ENCODE assay signal across 21 mouse cellular contexts in genomic region chr15:10540271-10541088, GRCm38 (mm10). TPM values are rescaled to one million over a fixed set of nuclear protein-coding genes. Genes with fewer than 3 reads are reported as not detected.
A peak's percentile ranks its signal among the peaks of the same experiment; 100 is the strongest.
DNase-seq lines count a peak whose midpoint lies in the region; ATAC-seq and TF ChIP-seq lines count a peak whose summit lies in the region.
"Had no signal": no experiment of that assay in that cellular context is flagged by ENCODE, and none has a peak within 500 bp of the region (broad histone marks: within the 10 kb centered on the region; RNA-seq: fewer than 3 reads in every experiment).

No protein-coding gene starts in this region.

- H3K4me3 ChIP-seq in kidney, adult 2 months (ENCODE audit: insufficient read depth, low read depth, low read length) = no peak overlapping the region
- no peak overlapping the region for H3K4me3 ChIP-seq in kidney, embryonic 14.5 days (ENCODE audit: low read length)
- H3K4me3 ChIP-seq in embryonic facial prominence, embryonic 11.5 days (ENCODE audit: low read depth, low read length) = no peak overlapping the region
- no peak overlapping the region for H3K4me3 ChIP-seq in limb, embryonic 14.5 days (replicated peaks; ENCODE audit: low read length)
- H3K4me3 ChIP-seq: heart, embryonic 12.5 days; liver, embryonic 13.5 days; megakaryocyte, embryonic 14.5 days had no signal

- H3K4me2 ChIP-seq in kidney, embryonic 14.5 days (replicated peaks; ENCODE audit: low read depth, low read length) = no peak overlapping the region
- no peak overlapping the region for H3K4me2 ChIP-seq in embryonic facial prominence, embryonic 11.5 days (ENCODE audit: low read depth, low read length)
- H3K4me2 ChIP-seq in limb, embryonic 14.5 days (replicated peaks; ENCODE audit: low read depth, low read length, severe bottlenecking) = no peak overlapping the region
- H3K4me2 ChIP-seq: heart, embryonic 12.5 days; liver, embryonic 13.5 days had no signal

- no peaks in the 10 kb centered on the region for H3K27me3 ChIP-seq in kidney, adult 2 months (replicated peaks; ENCODE audit: control insufficient read depth, insufficient read depth, low read length)
- no peaks in the 10 kb centered on the region for H3K27me3 ChIP-seq in kidney, embryonic 14.5 days (ENCODE audit: control insufficient read depth, insufficient read depth, low read length)
- no peaks in the 10 kb centered on the region for H3K27me3 ChIP-seq in embryonic facial prominence, embryonic 11.5 days (ENCODE audit: control insufficient read depth, insufficient read depth, low read length)
- no peaks in the 10 kb centered on the region for H3K27me3 ChIP-seq in limb, embryonic 14.5 days (ENCODE audit: control insufficient read depth, insufficient read depth, low read length)
- H3K27me3 ChIP-seq: heart, embryonic 12.5 days; liver, embryonic 13.5 days; megakaryocyte, embryonic 14.5 days had no signal

- no peak overlapping the region for H3K9ac ChIP-seq in kidney, embryonic 14.5 days (ENCODE audit: low read depth, low read length)
- H3K9ac ChIP-seq in embryonic facial prominence, embryonic 11.5 days (replicated peaks; ENCODE audit: low read length) = no peak overlapping the region
- H3K9ac ChIP-seq in limb, embryonic 14.5 days (ENCODE audit: low read depth, low read length, severe bottlenecking) = no peak overlapping the region
- H3K9ac ChIP-seq: forebrain, postnatal 0 days; heart, embryonic 12.5 days; liver, embryonic 13.5 days had no signal

- no peaks in the 10 kb centered on the region for H3K36me3 ChIP-seq in kidney, adult 2 months (ENCODE audit: control insufficient read depth, insufficient read depth, low read length)
- no peaks in the 10 kb centered on the region for H3K36me3 ChIP-seq in kidney, embryonic 14.5 days (ENCODE audit: control insufficient read depth, insufficient read depth, low read length)
- H3K36me3 ChIP-seq in embryonic facial prominence, embryonic 11.5 days (replicated peaks; ENCODE audit: control insufficient read depth, insufficient read depth, low read depth, low read length) = no peaks in the 10 kb centered on the region
- no peaks in the 10 kb centered on the region for H3K36me3 ChIP-seq in limb, embryonic 14.5 days (ENCODE audit: control insufficient read depth, insufficient read depth, low read length)
- H3K36me3 ChIP-seq: heart, embryonic 12.5 days; liver, embryonic 13.5 days had no signal

- WGBS in kidney, adult 2 months = 60% methylated on average over 16 of the region's 16 CpGs
- whole genome bisulfite sequencing in kidney, embryonic 14.5 days = 62% methylated on average over 16 of the region's 16 CpGs
- WGBS in embryonic facial prominence, embryonic 11.5 days = 50% methylated on average over 16 of the region's 16 CpGs
- WGBS in limb, embryonic 14.5 days = 18% methylated on average over 16 of the region's 16 CpGs

- no peak for TF ChIP-seq CTCF in kidney, adult 2 months (conservative IDR thresholded peaks at IDR 0.05; ENCODE audit: insufficient read depth, insufficient read length, low read depth, low read length)

- no peak for TF ChIP-seq POLR2A in kidney, adult 2 months (IDR thresholded peaks at IDR 0.05; ENCODE audit: low read depth, low read length)
- no peak for TF ChIP-seq POLR2A in limb, embryonic 14.5 days (IDR thresholded peaks at IDR 0.05; ENCODE audit: borderline replicate concordance, extremely low read depth, insufficient read depth, insufficient read length)

- H3K4me1 ChIP-seq in kidney, adult 2 months (ENCODE audit: control insufficient read depth, insufficient read depth, low read length) = no peaks in the 10 kb centered on the region
- H3K4me1 ChIP-seq in kidney, embryonic 14.5 days (ENCODE audit: control insufficient read depth, insufficient read depth, low read length) = no peaks in the 10 kb centered on the region
- no peaks in the 10 kb centered on the region for H3K4me1 ChIP-seq in embryonic facial prominence, embryonic 11.5 days (ENCODE audit: control insufficient read depth, insufficient read depth, low read length)
- peaks cover 20% of the 10 kb centered on the region for H3K4me1 ChIP-seq in limb, embryonic 14.5 days (ENCODE audit: control insufficient read depth, insufficient read depth, low read length)
- H3K4me1 ChIP-seq: heart, embryonic 12.5 days; liver, embryonic 13.5 days; megakaryocyte, embryonic 14.5 days had no signal

- no peak for ATAC-seq in kidney, embryonic 14.5 days (ENCODE audit: low FRiP score, low TSS enrichment)
- ATAC-seq in embryonic facial prominence, embryonic 11.5 days (replicated peaks; ENCODE audit: insufficient number of reproducible peaks, low FRiP score, low TSS enrichment, low read depth) = peak; percentile 59; the same call in 1 of the 2 replicates
- ATAC-seq in limb, embryonic 14.5 days (ENCODE audit: low FRiP score, low read depth) = peak; percentile 89
- ATAC-seq in erythroblast, adult 5-6 weeks (replicated peaks; ENCODE audit: low FRiP score, poor library complexity, severe bottlenecking) = no peak
- ATAC-seq: forebrain, postnatal 0 days; lung, postnatal 0 days had no signal

- no peak overlapping the region for H3K27ac ChIP-seq in kidney, adult 2 months (ENCODE audit: insufficient read depth, low read depth, low read length)
- H3K27ac ChIP-seq in kidney, embryonic 14.5 days (ENCODE audit: low read depth, low read length) = no peak overlapping the region
- H3K27ac ChIP-seq in embryonic facial prominence, embryonic 11.5 days (replicated peaks; ENCODE audit: low read depth, low read length) = 0 out of 2 replicates have a peak overlapping the region, but pooled peaks have one; percentile 62
- peak overlapping the region; percentile 76 for H3K27ac ChIP-seq in limb, embryonic 14.5 days (replicated peaks; ENCODE audit: low read depth, low read length)
- H3K27ac ChIP-seq: liver, embryonic 13.5 days had no signal

- no peaks in the 10 kb centered on the region for H3K9me3 ChIP-seq in kidney, embryonic 14.5 days (ENCODE audit: control insufficient read depth, low read length)
- H3K9me3 ChIP-seq in embryonic facial prominence, embryonic 11.5 days (replicated peaks; ENCODE audit: control insufficient read depth, low read length) = no peaks in the 10 kb centered on the region
- H3K9me3 ChIP-seq in limb, embryonic 14.5 days (ENCODE audit: control insufficient read depth, low read length) = no peaks in the 10 kb centered on the region
- H3K9me3 ChIP-seq: heart, embryonic 12.5 days; liver, embryonic 13.5 days; megakaryocyte, embryonic 14.5 days had no signal

- DNase-seq in kidney, adult 2 months = peak; percentile 53
- peak; percentile 54 for DNase-seq in embryonic facial prominence, embryonic 11.5 days (ENCODE audit: low spot score)
- DNase-seq in hindlimb bud, embryonic 11.5 days (ENCODE audit: extremely low spot score, low read depth, low spot score) = peak; percentile 68
- peak; percentile 77 for DNase-seq in limb, embryonic 14.5 days (ENCODE audit: low spot score)
- no peak for DNase-seq in testis, postnatal 14 days (ENCODE audit: low spot score)
- DNase-seq: adrenal gland, postnatal 10 days; cerebellum, adult 8-10 months; forebrain, postnatal 0 days; gastrocnemius, postnatal 36 days; heart, postnatal 36 days; liver, embryonic 13.5 days; thymus, adult 18-20 months had no signal

RNA-seq across cellular contexts. Expression of gene Ttc23l, which starts 18.0 kb away (rescaled TPM):
- polyA plus RNA-seq in kidney, adult 2 months (2012; rRNA removed) = 0.14 TPM in 1 of 2 replicates, not detected in the other
- polyA plus RNA-seq in kidney, embryonic 14.5 days (2014; fragmentation: Nextera tagmentation; extraction: Ambion mirVana) = not detected in 2 replicates
- polyA plus RNA-seq in embryonic facial prominence, embryonic 11.5 days (2014; fragmentation: Nextera tagmentation; extraction: Ambion mirVana) = not detected in 2 replicates
- not detected in 2 replicates for polyA plus RNA-seq in limb, embryonic 14.5 days (2012; rRNA removed)
- not detected in 2 replicates for polyA plus RNA-seq in limb, embryonic 14.5 days (2014; fragmentation: Nextera tagmentation; extraction: Ambion mirVana)
- not detected in 2 replicates for total RNA-seq in erythroblast, adult 5-6 weeks (2015; ENCODE audit: low replicate concordance)
- total RNA-seq in erythroblast, adult 5-6 weeks (2017; ENCODE audit: low replicate concordance) = not detected in 2 replicates
- total RNA-seq: adrenal gland, postnatal 10 days; ES-E14; forebrain, postnatal 0 days; gastrocnemius, postnatal 36 days; heart, postnatal 36 days; left cerebral cortex, adult 8-10 months; midbrain, postnatal 0 days had no signal
- polyA plus RNA-seq: forebrain, postnatal 0 days; heart, embryonic 12.5 days; liver, embryonic 13.5 days; lung, postnatal 0 days; midbrain, postnatal 0 days; neural tube, embryonic 11.5 days had no signal

RNA-seq across cellular contexts. Expression of gene Rad1, which starts 54.7 kb away (rescaled TPM):
- 9.8 and 10.4 TPM in 2 replicates for polyA plus RNA-seq in kidney, adult 2 months (2012; rRNA removed)
- 25.3 and 29.1 TPM in 2 replicates for polyA plus RNA-seq in kidney, embryonic 14.5 days (2014; fragmentation: Nextera tagmentation; extraction: Ambion mirVana)
- 31.2 and 34.1 TPM in 2 replicates for polyA plus RNA-seq in embryonic facial prominence, embryonic 11.5 days (2014; fragmentation: Nextera tagmentation; extraction: Ambion mirVana)
- 29.3 and 33.1 TPM in 2 replicates for polyA plus RNA-seq in limb, embryonic 14.5 days (2012; rRNA removed)
- polyA plus RNA-seq in limb, embryonic 14.5 days (2014; fragmentation: Nextera tagmentation; extraction: Ambion mirVana) = 10.7 and 14.3 TPM in 2 replicates
- 9.2 and 10.6 TPM in 2 replicates for total RNA-seq in erythroblast, adult 5-6 weeks (2015; ENCODE audit: low replicate concordance)
- total RNA-seq in erythroblast, adult 5-6 weeks (2017; ENCODE audit: low replicate concordance) = 1.3 and 6.4 TPM in 2 replicates

RNA-seq across cellular contexts. Expression of gene Brix1, which starts 54.7 kb away (rescaled TPM):
- polyA plus RNA-seq in kidney, adult 2 months (2012; rRNA removed) = 1.7 and 3.1 TPM in 2 replicates
- polyA plus RNA-seq in kidney, embryonic 14.5 days (2014; fragmentation: Nextera tagmentation; extraction: Ambion mirVana) = 127 and 165 TPM in 2 replicates
- polyA plus RNA-seq in embryonic facial prominence, embryonic 11.5 days (2014; fragmentation: Nextera tagmentation; extraction: Ambion mirVana) = 157 and 185 TPM in 2 replicates
- polyA plus RNA-seq in limb, embryonic 14.5 days (2012; rRNA removed) = 19.8 and 30.4 TPM in 2 replicates
- 105 and 106 TPM in 2 replicates for polyA plus RNA-seq in limb, embryonic 14.5 days (2014; fragmentation: Nextera tagmentation; extraction: Ambion mirVana)
- 32.2 and 39.6 TPM in 2 replicates for total RNA-seq in erythroblast, adult 5-6 weeks (2015; ENCODE audit: low replicate concordance)
- 4.9 and 12.0 TPM in 2 replicates for total RNA-seq in erythroblast, adult 5-6 weeks (2017; ENCODE audit: low replicate concordance)

Comparison
In these comparisons a context has a peak if more than half of its experiments do, and no peak if none do; other contexts are left out.
1. H3K27ac ChIP-seq: peak in embryonic facial prominence, embryonic 11.5 days (single experiment) and limb, embryonic 14.5 days (single experiment); none in kidney, adult 2 months (single experiment) and kidney, embryonic 14.5 days (single experiment).
2. ATAC-seq: peak in embryonic facial prominence, embryonic 11.5 days (single experiment) and limb, embryonic 14.5 days (single experiment); none in kidney, embryonic 14.5 days (single experiment) and erythroblast, adult 5-6 weeks (single experiment).